Mouse (Mus musculus) myocyte (in vitro differentiated cells): Measurements from ENCODE around the gene Wdtc1. TPM values are rescaled to one million over a fixed set of nuclear protein-coding genes. Genes with fewer than 3 reads are reported as not detected.

Source experiments
- H3K27me3 ChIP-seq: one replicate; pipeline ENCODE4 v1.6.1; 2011; ENCODE audit not compliant: control insufficient read depth, insufficient read depth, insufficient read length
- H3K36me3 ChIP-seq: one replicate; pipeline ENCODE4 v1.6.1; 2011; ENCODE audit not compliant: control insufficient read depth, insufficient read depth
- H3K4me2 ChIP-seq: one replicate; pipeline ENCODE4 v1.6.1; 2011; ENCODE audit warnings: low read depth, control low read depth
- H3K4me3 ChIP-seq: one replicate; pipeline ENCODE4 v1.5.1; 2011; ENCODE audit warnings: mild to moderate bottlenecking, control low read depth, moderate library complexity
- H3K79me2 ChIP-seq: one replicate; pipeline ENCODE4 v1.6.1; 2011; ENCODE audit not compliant: control insufficient read depth, insufficient read depth
- H3ac ChIP-seq: one replicate; pipeline ENCODE4 v1.6.1; 2011; ENCODE audit not compliant: control insufficient read depth, insufficient read length
- CEBPB ChIP-seq: IDR thresholded peaks from 2 replicates; pipeline ENCODE4 v1.6.1; 2011; ENCODE audit warnings: mild to moderate bottlenecking, moderate library complexity; ENCODE audit not compliant: poor library complexity, insufficient read depth, severe bottlenecking
- E2F4 ChIP-seq: IDR thresholded peaks from one replicate; pipeline ENCODE4 v1.6.1; 2011; ENCODE audit warnings: mild to moderate bottlenecking, control low read depth, moderate library complexity; ENCODE audit not compliant: insufficient read depth
- MAX ChIP-seq: IDR thresholded peaks from one replicate; pipeline ENCODE4 v1.6.1; 2011; ENCODE audit warnings: low read depth, mild to moderate bottlenecking, control low read depth
- MYOD1 ChIP-seq, 3 experiments: IDR thresholded peaks; one replicate each; pipeline ENCODE4 v1.6.1; 2011; ENCODE audit warnings: control low read depth in 2 of 3, low read depth in 2 of 3, mild to moderate bottlenecking in 2 of 3, moderate library complexity in 1 of 3; ENCODE audit not compliant: insufficient read length in 2 of 3, control insufficient read depth in 1 of 3
- MYOG ChIP-seq, 3 experiments: IDR thresholded peaks; one replicate each; pipeline ENCODE4 v1.6.1; 2011; ENCODE audit warnings: control low read depth in 2 of 3, low read depth in 2 of 3, mild to moderate bottlenecking in 2 of 3; ENCODE audit not compliant: insufficient read length in 2 of 3, control insufficient read depth in 1 of 3, insufficient read depth in 1 of 3
- POLR2A ChIP-seq: IDR thresholded peaks from one replicate; pipeline ENCODE4 v1.6.1; 2011; ENCODE audit warnings: low read depth, mild to moderate bottlenecking, control low read depth, moderate library complexity; ENCODE audit not compliant: insufficient read length
- POLR2AphosphoS2 ChIP-seq: IDR thresholded peaks from one replicate; pipeline ENCODE4 v1.6.1; 2011; ENCODE audit warnings: low read depth, control low read depth; ENCODE audit not compliant: insufficient read length
- REST ChIP-seq: IDR thresholded peaks from one replicate; pipeline ENCODE4 v1.6.1; 2011; ENCODE audit warnings: mild to moderate bottlenecking, control low read depth, moderate library complexity; ENCODE audit not compliant: insufficient read depth, insufficient read length
- SRF ChIP-seq: IDR thresholded peaks from one replicate; pipeline ENCODE4 v1.6.1; 2011; ENCODE audit warnings: low read depth; ENCODE audit not compliant: control insufficient read depth, insufficient read length
- TCF12 ChIP-seq: IDR thresholded peaks from one replicate; pipeline ENCODE4 v1.6.1; 2011; ENCODE audit warnings: mild to moderate bottlenecking, control low read depth; ENCODE audit not compliant: poor library complexity, insufficient read depth, severe bottlenecking
- TCF3 ChIP-seq: IDR thresholded peaks from one replicate; pipeline ENCODE4 v1.6.1; 2011; ENCODE audit warnings: low read depth, control low read depth; ENCODE audit not compliant: insufficient read length
- USF1 ChIP-seq: IDR thresholded peaks from one replicate; pipeline ENCODE4 v1.6.1; 2011; ENCODE audit warnings: low read depth, mild to moderate bottlenecking, control low read depth, moderate library complexity
- polyA plus RNA-seq: library from polyadenylated mRNA; unstranded; fragments of >200 nt; fragmentation: generic; extraction: Trizol; gene quantifications from one replicate; pipeline ENCODE4 v1.2.1, GENCODE M21; 2012; ENCODE audit warnings: missing spikeins

Gene Wdtc1
- polyA plus RNA-seq, 1 experiment: 53.1 TPM

DNA sequence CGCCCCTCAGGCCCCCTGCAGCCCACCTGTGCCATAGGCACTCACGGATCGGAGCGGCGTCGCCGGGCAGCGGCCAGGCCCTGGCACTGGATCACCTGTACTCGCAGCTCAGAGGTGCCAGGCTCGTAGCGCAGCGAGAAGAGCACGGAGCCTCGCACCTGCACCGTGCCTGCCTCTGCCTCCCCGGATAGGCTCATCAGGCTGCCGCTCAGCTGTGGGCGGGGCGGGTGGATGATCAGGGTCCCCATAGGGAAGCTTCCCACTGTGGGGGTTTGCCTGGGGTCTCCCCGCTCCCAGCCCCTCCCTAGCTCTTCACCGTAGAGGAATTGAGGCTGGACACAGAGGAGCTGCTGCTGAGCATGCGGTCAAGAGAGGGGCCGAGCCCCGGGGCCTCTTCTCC, 96.5 kb downstream of the Wdtc1 start:
- Histone ChIP-seq H3K36me3 (no peaks in the 10 kb centered on the region), H3ac (no peak overlapping the region), H3K27me3 (peaks cover 13% of the 10 kb centered on the region), H3K4me2 (no peak overlapping the region), H3K4me3 (no peak overlapping the region), H3K79me2 (no peaks in the 10 kb centered on the region)
- no peak for TF ChIP-seq MYOD1 (IDR thresholded peaks at IDR 0.05; ENCODE audit: control insufficient read depth in 1 of 3, insufficient read length in 2 of 3, low read depth in 2 of 3)

DNA sequence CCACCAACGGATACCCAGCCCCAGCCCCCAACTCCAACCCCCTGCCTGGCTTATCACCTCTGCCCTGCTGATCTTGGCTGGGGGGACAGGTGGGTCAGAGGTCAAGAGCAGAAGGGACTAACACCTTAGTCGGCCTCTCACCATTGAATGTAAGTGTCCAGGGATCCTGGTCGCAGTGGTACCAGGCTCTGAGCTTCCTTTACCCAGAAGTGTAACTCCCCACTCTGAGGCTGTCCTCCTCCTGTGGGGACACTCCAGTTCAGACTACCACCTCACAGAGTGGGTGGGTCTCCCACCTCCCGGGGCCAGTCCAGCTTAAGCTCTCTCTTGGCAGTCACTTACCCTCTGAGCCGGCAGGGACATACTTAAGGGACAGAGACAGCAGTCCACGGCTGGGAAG, 97.9 kb downstream of the Wdtc1 start:
- Histone ChIP-seq H3K4me2 (no peak overlapping the region), H3K4me3 (no peak overlapping the region), H3K79me2 (no peaks in the 10 kb centered on the region), H3ac (no peak overlapping the region), H3K27me3 (peaks cover 13% of the 10 kb centered on the region), H3K36me3 (no peaks in the 10 kb centered on the region)
- TF ChIP-seq USF1 (no peak), TCF12 (no peak), MYOG (IDR thresholded peaks at IDR 0.05; ENCODE audit: control insufficient read depth in 1 of 3, insufficient read depth in 1 of 3, insufficient read length in 2 of 3, low read depth in 2 of 3) (no peak), POLR2AphosphoS2 (no peak), MAX (no peak), E2F4 (no peak), TCF3 (no peak), POLR2A (no peak), MYOD1 (IDR thresholded peaks at IDR 0.05; ENCODE audit: control insufficient read depth in 1 of 3, insufficient read length in 2 of 3, low read depth in 2 of 3) (no peak), CEBPB (no peak), REST (no peak), SRF (no peak)

DNA sequence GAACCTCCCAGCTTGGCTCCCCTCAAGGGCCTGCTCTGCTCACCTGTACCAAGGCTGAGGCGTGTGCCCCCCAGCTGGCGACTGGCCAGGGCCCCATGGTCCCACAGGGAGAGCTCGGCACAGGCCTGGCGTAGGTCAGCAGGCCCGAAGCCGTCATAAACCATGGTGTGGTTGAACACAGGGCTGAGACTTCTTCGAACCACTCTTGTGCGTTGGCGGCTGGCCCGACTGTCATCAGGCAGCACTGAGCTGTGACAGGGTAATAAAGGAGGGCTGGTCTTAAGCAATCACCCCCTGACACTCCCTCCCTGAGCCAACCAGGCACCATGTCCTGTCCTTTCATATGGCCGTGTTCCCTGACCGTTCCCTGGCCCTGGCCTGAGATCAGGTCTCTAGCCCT, 99.9 kb downstream of the Wdtc1 start:
- H3K79me2 ChIP-seq: no peaks in the 10 kb centered on the region
- H3K36me3 ChIP-seq: no peaks in the 10 kb centered on the region
- no peak overlapping the region for H3K4me3 ChIP-seq
- H3ac ChIP-seq: no peak overlapping the region
- no peak overlapping the region for H3K4me2 ChIP-seq
- no peak for TF ChIP-seq POLR2AphosphoS2
- peaks cover 13% of the 10 kb centered on the region for H3K27me3 ChIP-seq

DNA sequence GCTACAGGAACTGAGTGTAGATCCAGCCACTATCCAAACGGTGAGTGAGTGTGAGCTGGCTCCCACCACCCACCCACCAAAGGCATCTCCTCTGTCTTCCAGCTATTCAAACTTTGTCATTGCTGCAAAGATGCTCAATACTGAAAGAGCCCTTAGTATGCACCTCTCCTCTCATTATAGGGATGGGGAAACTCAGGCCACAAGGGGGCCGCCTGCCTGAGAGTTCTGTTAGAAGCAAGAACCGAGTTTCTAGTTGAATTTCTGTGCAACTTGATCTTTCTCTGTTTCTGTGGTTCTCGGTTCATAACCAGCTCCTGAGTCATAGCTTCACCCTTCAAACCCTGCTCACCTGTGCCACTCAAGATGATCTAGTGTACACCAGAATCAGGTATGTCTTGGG, 101.2 kb downstream of the Wdtc1 start:
- TF ChIP-seq POLR2A: no peak
- TF ChIP-seq CEBPB: no peak
- TF ChIP-seq MYOD1 (IDR thresholded peaks at IDR 0.05; ENCODE audit: control insufficient read depth in 1 of 3, insufficient read length in 2 of 3, low read depth in 2 of 3): no peak
- no peak for TF ChIP-seq USF1
- no peak for TF ChIP-seq REST
- TF ChIP-seq TCF3: no peak
- TF ChIP-seq TCF12: no peak
- TF ChIP-seq SRF: no peak
- no peak for TF ChIP-seq MYOG (IDR thresholded peaks at IDR 0.05; ENCODE audit: control insufficient read depth in 1 of 3, insufficient read depth in 1 of 3, insufficient read length in 2 of 3, low read depth in 2 of 3)
- TF ChIP-seq E2F4: no peak
- TF ChIP-seq POLR2AphosphoS2: no peak
- TF ChIP-seq MAX: no peak
- Histone ChIP-seq H3ac (no peak overlapping the region), H3K4me3 (no peak overlapping the region), H3K4me2 (no peak overlapping the region), H3K36me3 (no peaks in the 10 kb centered on the region), H3K79me2 (no peaks in the 10 kb centered on the region), H3K27me3 (peaks cover 8% of the 10 kb centered on the region)

DNA sequence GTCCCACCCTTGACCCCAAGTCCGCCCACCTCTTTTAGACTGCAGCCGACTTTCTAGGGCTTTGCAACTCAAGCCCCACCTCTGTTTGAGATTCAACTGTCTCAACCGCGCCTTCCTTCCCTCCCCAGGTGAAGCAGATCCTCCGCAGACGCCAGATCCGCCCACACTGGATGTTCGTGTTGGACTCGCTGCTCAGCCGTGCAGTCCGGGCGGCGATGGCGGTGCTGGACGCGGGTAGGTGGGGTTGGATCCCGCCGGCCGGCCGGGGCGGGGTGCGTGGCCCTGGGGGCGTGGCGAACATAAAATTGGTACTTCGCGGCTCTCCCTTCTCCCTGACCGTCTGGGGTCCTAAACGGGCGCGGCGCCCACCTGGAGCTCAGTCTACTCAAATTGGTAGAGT, 102.1 kb downstream of the Wdtc1 start:
- H3ac ChIP-seq: no peak overlapping the region
- H3K4me3 ChIP-seq: no peak overlapping the region
- peaks cover 6% of the 10 kb centered on the region for H3K27me3 ChIP-seq
- no peak overlapping the region for H3K4me2 ChIP-seq
- no peaks in the 10 kb centered on the region for H3K36me3 ChIP-seq
- TF ChIP-seq SRF: no peak
- TF ChIP-seq REST: no peak
- no peak for TF ChIP-seq MYOD1 (IDR thresholded peaks at IDR 0.05; ENCODE audit: control insufficient read depth in 1 of 3, insufficient read length in 2 of 3, low read depth in 2 of 3)
- TF ChIP-seq TCF12: no peak
- no peak for TF ChIP-seq CEBPB
- TF ChIP-seq USF1: no peak
- no peak for TF ChIP-seq E2F4
- TF ChIP-seq POLR2AphosphoS2: no peak
- no peaks in the 10 kb centered on the region for H3K79me2 ChIP-seq

DNA sequence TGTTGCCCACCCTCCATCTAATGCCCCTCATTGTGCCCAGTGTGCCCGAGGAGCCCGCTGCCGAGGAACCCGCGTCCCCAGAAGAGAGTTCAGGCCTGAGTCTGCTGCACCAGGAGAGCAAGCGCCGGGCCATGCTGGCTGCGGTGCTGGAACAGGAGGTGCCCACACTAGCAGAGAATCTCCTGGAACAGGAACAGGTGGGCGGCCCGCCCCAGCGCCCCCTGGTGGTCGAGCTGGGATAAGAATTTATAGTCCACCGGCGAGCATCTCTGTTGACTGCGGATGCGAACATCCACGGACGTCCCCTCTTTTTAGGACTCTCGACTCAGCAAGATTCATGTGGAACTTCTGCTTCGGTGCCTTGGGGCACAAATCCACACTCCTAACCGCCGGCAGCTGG, 102.7 kb downstream of the Wdtc1 start:
- H3K27me3 ChIP-seq: peaks cover 4% of the 10 kb centered on the region
- TF ChIP-seq TCF3 (no peak), MYOG (IDR thresholded peaks at IDR 0.05; ENCODE audit: control insufficient read depth in 1 of 3, insufficient read depth in 1 of 3, insufficient read length in 2 of 3, low read depth in 2 of 3) (peak in 2 of 3 experiments; percentile 32 to 78), SRF (no peak), MYOD1 (IDR thresholded peaks at IDR 0.05; ENCODE audit: control insufficient read depth in 1 of 3, insufficient read length in 2 of 3, low read depth in 2 of 3) (peak in 2 of 3 experiments; percentile 57 to 80)
- H3K4me2 ChIP-seq: no peak overlapping the region
- H3K4me3 ChIP-seq: no peak overlapping the region
- no peaks in the 10 kb centered on the region for H3K79me2 ChIP-seq
- H3K36me3 ChIP-seq: no peaks in the 10 kb centered on the region
- H3ac ChIP-seq: no peak overlapping the region
